Comparison of ENCODE assay signal across 10 mouse cellular contexts in genomic region chr15:103172537-103172936, GRCm38 (mm10). TPM values are rescaled to one million over a fixed set of nuclear protein-coding genes. Genes with fewer than 3 reads are reported as not detected.
DNase-seq lines count a peak whose midpoint lies in the region; ATAC-seq and TF ChIP-seq lines count a peak whose summit lies in the region.
"Had no signal": no experiment of that assay in that cellular context is flagged by ENCODE, and none has a peak within 500 bp of the region (broad histone marks: within the 10 kb centered on the region; RNA-seq: fewer than 3 reads in every experiment).

No protein-coding gene starts in this region.

- ATAC-seq in forebrain, postnatal 0 days = no peak; the same call in 1 of the 2 replicates

- TF ChIP-seq CTCF in forebrain, postnatal 0 days (IDR thresholded peaks at IDR 0.05; ENCODE audit: low read depth) = peak; percentile 87

- H3K4me3 ChIP-seq in heart, embryonic 10.5 days = no peak overlapping the region
- no peak overlapping the region for H3K4me3 ChIP-seq in forebrain, postnatal 0 days (ENCODE audit: low read depth, low read length)
- H3K4me3 ChIP-seq: embryonic facial prominence, embryonic 12.5 days; lung, embryonic 15.5 days had no signal

- no peaks in the 10 kb centered on the region for H3K9me3 ChIP-seq in heart, embryonic 10.5 days
- H3K9me3 ChIP-seq in forebrain, postnatal 0 days (ENCODE audit: low read length) = no peaks in the 10 kb centered on the region
- H3K9me3 ChIP-seq: embryonic facial prominence, embryonic 12.5 days; lung, embryonic 15.5 days had no signal

- H3K9ac ChIP-seq in forebrain, postnatal 0 days = 0 out of 2 replicates have a peak overlapping the region, but pooled peaks have one; percentile 14
- H3K9ac ChIP-seq: embryonic facial prominence, embryonic 12.5 days; lung, embryonic 15.5 days had no signal

- H3K4me2 ChIP-seq in forebrain, postnatal 0 days (ENCODE audit: low read depth) = no peak overlapping the region
- H3K4me2 ChIP-seq: embryonic facial prominence, embryonic 12.5 days; lung, embryonic 15.5 days had no signal

- peak; percentile 57 to 73 for DNase-seq in heart, postnatal 14 days
- no peak for DNase-seq in heart, embryonic 10.5 days (ENCODE audit: low spot score)
- peak; percentile 72 to 74 for DNase-seq in B cell, adult 2 months
- peak; percentile 47 for DNase-seq in T-cell, adult 2 months (ENCODE audit: low spot score)
- peak; percentile 75 for DNase-seq in forebrain, postnatal 0 days
- DNase-seq in kidney, postnatal 25 days = peak; percentile 80 to 82
- DNase-seq in monocyte, adult 2 months (ENCODE audit: low read depth in 1 of 2, low spot score in 2 of 2) = peak; percentile 28 to 31
- peak; percentile 57 for DNase-seq in thymus, postnatal 14 days

- intact Hi-C loops in heart, postnatal 14 days (cut with DNase I) = loop anchor here (2.0 kb wide), 1 partner anchor 186 kb away; no protein-coding TSS in a partner anchor

- H3K36me3 ChIP-seq in heart, embryonic 10.5 days = no peaks in the 10 kb centered on the region
- no peaks in the 10 kb centered on the region for H3K36me3 ChIP-seq in forebrain, postnatal 0 days (ENCODE audit: insufficient read depth)
- H3K36me3 ChIP-seq: embryonic facial prominence, embryonic 12.5 days; lung, embryonic 15.5 days had no signal

- no peak overlapping the region for H3K27ac ChIP-seq in heart, embryonic 10.5 days
- no peak overlapping the region for H3K27ac ChIP-seq in forebrain, postnatal 0 days (ENCODE audit: low read depth, low read length)
- H3K27ac ChIP-seq: embryonic facial prominence, embryonic 12.5 days; lung, embryonic 15.5 days had no signal

- peaks cover 100% of the 10 kb centered on the region for H3K27me3 ChIP-seq in heart, embryonic 10.5 days (ENCODE audit: insufficient read depth, poor library complexity, severe bottlenecking)
- peaks cover 95% of the 10 kb centered on the region for H3K27me3 ChIP-seq in forebrain, postnatal 0 days (ENCODE audit: insufficient read depth, low read length)

- 8% methylated on average over 10 of the region's 10 CpGs for WGBS in heart, embryonic 10.5 days
- WGBS in forebrain, postnatal 0 days = 4% methylated on average over 10 of the region's 10 CpGs

- H3K4me1 ChIP-seq in heart, embryonic 10.5 days = peaks cover 40% of the 10 kb centered on the region
- peaks cover 6% of the 10 kb centered on the region; the same call in 1 of the 2 replicates for H3K4me1 ChIP-seq in forebrain, postnatal 0 days (ENCODE audit: insufficient read depth)

RNA-seq across cellular contexts. Expression of gene Smug1, which starts 5.6 kb away (rescaled TPM):
- 10 to 100 TPM; 13.5 to 14.0 TPM for total RNA-seq in heart, postnatal 14 days (2021)
- polyA plus RNA-seq in heart, embryonic 10.5 days (2016; fragmentation: Nextera tagmentation; extraction: Ambion mirVana) = 16.2 and 19.5 TPM in 2 replicates
- 34.0 and 34.4 TPM in 2 replicates for total RNA-seq in forebrain, postnatal 0 days (2014; rRNA removed)
- 14.6 and 18.5 TPM in 2 replicates for polyA plus RNA-seq in forebrain, postnatal 0 days (2015; fragmentation: Nextera tagmentation; extraction: Ambion mirVana)
